Mouse (Mus musculus) testis, adult 2 months (tissue): ENCODE measurements around the gene Armc9.

Experiments used
- CTCF ChIP-seq: fragments of 200-500 bp; IDR thresholded peaks from 2 replicates; pipeline ENCODE4 v1.5.1; 2012; ENCODE audit warnings: low read depth, mild to moderate bottlenecking, inconsistent platforms, low read length, moderate library complexity; ENCODE audit not compliant: control insufficient read depth, insufficient read depth, insufficient replicate concordance
- POLR2A ChIP-seq: fragments of 200-500 bp; IDR thresholded peaks from 2 replicates; pipeline ENCODE4 v1.6.1; 2012; ENCODE audit warnings: low read depth, mild to moderate bottlenecking, inconsistent platforms, low read length, moderate library complexity; ENCODE audit not compliant: control insufficient read depth

DNA sequence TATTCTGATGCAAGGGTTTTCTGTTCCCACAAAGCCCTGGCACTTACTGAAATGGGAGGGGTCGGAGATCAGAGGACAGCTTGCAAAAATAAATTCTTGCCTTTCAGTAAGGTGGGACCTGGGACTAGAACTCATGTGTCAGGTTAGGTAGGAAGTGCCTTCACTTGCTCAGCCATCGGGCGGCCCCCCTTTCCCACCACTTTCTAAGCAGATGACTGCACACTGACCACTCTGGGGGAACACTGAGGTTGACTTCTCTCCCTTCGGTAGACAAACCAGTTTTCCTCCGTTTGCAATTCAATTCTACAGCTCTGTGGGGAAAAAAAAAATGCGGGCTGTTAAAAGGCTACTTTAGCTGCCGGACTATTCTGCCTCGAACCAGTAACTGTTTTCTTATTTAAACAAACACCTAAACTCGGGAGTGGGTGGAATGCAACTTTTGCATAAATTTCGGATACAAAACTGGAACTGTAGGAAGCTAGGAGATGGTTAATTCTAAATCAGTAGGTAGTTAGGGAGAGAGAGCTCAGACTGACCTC is 157.0 kb downstream of the Armc9 start:
- TF ChIP-seq POLR2A (no peak), CTCF (no peak)
